Mouse (Mus musculus): Measurements from ENCODE around the gene Gstt3.

DNA sequence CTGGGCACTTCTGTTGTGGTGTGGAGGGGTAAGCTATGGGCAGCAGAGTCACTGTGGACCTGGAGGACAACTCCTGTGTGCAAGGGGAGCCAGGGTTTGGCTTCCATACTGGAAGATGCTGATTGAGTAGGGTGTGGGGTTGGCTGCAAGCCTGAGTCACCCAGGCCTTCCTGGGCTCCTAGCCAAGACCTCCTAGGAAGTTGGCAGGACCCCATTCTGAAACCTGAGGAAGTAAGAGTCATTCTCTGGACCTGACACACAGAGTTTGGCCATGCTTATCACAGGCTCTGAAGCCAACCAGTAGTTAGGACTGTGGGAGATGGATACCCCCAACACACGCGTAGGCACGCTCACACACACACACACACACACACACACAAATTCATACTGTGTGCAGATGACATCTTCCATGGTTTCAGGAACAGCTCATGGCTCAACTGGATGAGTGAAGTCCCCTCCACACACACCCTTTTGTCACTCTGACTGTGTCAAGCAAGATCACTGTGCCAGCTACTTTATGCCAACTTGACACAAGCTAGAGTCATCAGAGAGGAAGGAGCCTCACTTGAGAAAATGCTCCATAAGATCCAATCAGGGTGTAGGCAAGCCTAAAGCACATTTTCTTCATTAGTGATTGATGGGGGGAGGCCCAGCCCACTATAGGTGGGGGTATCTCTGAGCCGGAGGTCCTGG lies 46.6 kb upstream of the Gstt3 start:
- TF ChIP-seq CTCF (IDR thresholded peaks at IDR 0.05; ENCODE audit: borderline replicate concordance, insufficient read depth, low read depth, low read length) (no peak), POLR2A (IDR thresholded peaks at IDR 0.05; ENCODE audit: borderline replicate concordance, insufficient read depth, low read length) (no peak)
